Mouse (Mus musculus) urinary bladder, adult 2 months (tissue): ENCODE measurements at regions not wholly inside any gene's neighbourhood (a gene's known extent, or its start where the extent isn't known, plus 50 kb on each side); places are given as distances from the start of the nearest gene placed in this dataset.

Experiments
- DNase-seq: peaks from one replicate; pipeline ENCODE4 v3.0.0; 2022; ENCODE audit warnings: low spot score

- no peak for DNase-seq
Measured at GRCm38 (mm10) chr12:50709000-50709788, 60.3 kb upstream of the Prkd1 start.

- no peak for DNase-seq
Measured at GRCm38 (mm10) chr12:50698613-50699442, 49.9 kb upstream of the Prkd1 start.
